Mouse (Mus musculus): Measurements from ENCODE around the gene Zfp454.

Gene Zfp454

DNA sequence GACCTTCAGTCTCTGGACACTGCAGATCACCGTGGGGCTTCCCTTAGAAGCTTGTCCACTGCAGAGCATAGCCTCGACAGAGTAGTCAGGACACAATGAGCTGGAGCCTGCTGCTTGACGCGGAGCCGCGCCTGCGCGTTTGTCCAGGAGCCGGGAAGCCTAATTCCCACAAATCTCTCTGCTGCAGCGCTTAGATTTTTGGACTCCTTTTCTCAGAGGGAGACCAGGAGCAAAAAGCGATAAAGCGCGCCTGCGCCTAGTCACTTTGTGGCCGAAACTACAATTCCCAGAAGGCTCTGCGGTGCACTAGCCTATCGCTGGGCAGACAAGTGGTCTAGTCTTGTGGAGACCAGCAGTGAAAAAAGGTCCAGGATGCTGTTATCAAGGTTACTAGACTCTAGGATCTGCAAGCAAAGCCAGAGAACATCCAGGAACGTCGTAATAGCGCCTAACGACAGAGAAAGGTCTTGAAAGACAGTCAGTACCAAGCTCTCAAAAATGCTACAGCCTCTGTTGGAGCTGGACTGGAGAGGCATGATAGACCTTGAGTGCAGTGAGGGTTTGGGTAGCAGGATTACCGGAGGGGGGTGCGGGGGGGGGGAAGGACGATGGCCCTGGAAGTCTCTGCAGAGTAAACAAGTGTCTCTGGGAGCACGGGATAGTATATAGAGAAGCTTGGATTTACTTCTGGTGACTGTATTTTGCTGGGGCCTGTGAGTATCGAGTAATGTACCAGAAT, at the start of gene Zfp454:
Zfp454 (minus strand) TSS at position 262 of the 739 bp plus-strand sequence.
- DNase-seq (ENCODE audit: low read depth in 2 of 2, low spot score in 2 of 2), result no peak

DNA sequence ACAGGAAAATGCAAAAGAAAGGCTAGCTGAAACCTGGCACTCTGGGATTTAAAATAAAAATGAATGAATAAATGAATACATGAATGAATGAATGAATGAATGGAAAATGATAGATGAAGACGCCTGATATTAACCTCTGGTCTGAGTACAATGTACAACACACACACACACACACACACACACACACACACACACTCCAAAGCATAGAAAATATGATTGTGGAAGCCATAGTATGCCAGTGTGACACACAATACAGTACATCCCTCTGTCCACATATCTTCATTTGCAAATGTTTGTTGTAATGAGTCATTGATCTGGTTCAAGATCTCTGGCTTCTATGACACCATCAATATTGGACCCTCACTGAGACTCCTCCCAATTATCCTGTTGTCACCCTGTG, 44.6 kb upstream of the Zfp454 start:
- no peak for DNase-seq (ENCODE audit: low read depth in 2 of 2, low spot score in 2 of 2)

DNA sequence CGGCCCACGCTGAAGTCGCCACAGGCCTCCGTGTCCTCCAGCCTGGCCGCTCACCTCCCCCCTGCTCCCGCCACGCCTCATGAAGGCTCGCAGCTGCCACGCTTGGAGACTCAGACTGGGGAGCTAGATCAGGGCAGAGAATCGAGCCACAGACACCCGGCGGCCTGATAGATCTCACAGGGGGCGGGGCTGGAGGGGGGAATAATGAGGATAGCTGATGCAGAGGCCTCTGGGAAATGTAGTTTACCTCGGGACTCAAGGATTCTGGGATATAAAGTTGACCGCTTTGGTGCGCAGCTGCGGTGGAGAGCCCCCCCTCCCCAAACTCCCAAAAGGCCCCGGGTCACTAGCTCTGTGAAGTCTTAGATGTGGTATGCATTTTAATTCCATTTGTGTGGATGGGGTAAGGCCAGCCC, 44.0 kb upstream of the Zfp454 start, which contains the start of gene Zfp354b:
Zfp354b (minus strand) TSS at position 183 of the 416 bp plus-strand sequence.
- peak in 1 of 2 experiments; percentile 18 for DNase-seq (ENCODE audit: low read depth in 2 of 2, low spot score in 2 of 2)

DNA sequence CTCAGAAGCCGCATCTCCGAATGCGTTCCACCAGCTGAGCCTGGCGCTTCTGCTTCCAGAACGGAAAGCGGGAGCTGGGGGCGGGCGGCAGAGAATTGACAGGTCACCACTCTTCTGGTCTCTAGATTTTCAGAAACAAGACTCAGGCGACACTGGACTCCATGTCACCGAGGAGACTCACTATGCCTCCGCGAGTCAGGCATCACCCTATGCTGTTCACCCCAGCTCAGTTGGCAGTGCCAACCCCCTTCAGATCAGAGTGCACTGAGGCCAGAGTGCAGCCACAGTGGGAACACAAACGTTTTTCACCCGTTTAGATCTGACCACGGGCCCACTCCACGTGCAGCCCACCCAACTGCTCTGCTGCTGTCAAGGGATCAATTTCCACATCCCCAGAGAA, 43.6 kb upstream of the Zfp454 start:
- DNase-seq (ENCODE audit: low read depth in 2 of 2, low spot score in 2 of 2), result no peak

DNA sequence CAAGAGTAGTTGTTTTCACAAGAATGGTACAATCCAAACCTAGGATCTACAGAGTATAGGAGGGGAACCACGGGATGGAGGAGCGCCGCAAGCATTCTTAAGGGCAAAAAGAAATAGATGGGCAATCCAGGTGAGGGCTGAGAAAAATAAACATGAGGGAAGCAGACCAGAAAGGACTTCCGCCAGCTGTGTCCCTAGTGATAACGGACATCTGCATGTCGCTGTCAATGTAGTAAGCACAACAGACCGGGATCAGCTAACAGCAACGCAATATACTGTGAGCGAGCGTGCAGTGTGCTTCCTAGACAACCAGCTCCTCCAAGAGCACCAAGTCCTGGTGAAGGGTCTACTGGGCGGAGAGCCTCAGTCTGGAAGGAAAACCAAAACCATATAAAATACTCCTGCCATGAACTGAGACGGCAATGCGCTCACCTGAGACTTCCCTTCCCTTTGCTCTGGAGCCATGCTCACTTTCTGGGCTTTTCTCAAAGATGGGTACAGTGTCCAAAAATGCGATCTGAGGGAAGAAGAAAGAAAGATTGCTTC, 43.1 kb upstream of the Zfp454 start:
- DNase-seq (ENCODE audit: low read depth in 2 of 2, low spot score in 2 of 2), result no peak

DNA sequence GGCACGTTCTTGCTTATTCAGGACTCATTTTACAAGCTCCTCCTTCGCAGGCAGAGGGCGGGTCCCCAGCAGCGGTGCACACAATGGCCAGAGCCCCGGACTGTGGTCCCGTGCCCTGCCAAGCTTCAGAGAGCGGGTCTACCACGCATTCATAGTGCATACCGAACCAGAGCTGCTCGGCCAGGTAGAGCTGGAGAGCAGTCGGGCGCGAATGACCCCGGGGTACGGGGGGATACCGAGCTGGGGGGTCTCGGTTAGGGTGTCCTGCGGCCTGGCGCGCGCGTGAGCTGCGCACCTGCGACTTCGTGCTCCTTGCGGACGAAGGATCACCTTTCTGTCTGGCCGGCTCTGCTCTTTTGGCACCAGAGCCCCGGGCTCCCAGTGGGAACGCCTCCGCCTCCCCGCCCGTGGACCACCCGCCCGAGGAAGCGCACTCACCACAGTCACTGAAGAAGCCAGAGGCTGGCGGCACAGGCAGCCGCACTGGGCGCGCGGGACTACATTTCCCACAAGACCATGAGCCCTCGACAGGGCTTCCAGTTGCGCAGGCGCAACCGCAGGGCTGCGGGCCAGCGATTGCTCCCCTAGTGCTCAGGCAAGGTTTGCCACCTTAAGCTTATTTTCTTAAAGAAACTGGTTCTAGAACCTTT, 28.3 kb upstream of the Zfp454 start, which contains the start of gene Zfp2:
Zfp2 (minus strand) TSS at position 495 of the 650 bp plus-strand sequence.
- DNase-seq (ENCODE audit: low read depth in 2 of 2, low spot score in 2 of 2), result peak; percentile 84 to 87

DNA sequence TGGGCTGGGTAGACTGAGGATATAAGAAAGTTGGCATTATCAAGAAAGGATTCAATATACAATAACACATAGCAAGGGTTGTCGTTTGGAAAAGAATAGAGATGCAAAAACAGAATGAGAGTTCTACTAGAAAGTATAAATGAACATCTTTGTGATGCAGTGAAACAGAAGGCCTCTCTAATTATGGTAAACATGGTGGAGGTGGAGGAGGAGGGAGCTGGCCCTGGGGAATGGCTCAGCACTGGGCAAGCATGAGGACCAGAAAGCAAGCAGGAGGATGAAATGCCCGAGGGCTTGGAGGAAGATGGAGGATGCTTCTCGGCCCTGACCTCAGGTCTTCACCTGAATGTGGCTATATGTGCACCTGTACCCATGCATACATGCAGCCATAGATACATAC, 27.0 kb upstream of the Zfp454 start:
- no peak for DNase-seq (ENCODE audit: low read depth in 2 of 2, low spot score in 2 of 2)

DNA sequence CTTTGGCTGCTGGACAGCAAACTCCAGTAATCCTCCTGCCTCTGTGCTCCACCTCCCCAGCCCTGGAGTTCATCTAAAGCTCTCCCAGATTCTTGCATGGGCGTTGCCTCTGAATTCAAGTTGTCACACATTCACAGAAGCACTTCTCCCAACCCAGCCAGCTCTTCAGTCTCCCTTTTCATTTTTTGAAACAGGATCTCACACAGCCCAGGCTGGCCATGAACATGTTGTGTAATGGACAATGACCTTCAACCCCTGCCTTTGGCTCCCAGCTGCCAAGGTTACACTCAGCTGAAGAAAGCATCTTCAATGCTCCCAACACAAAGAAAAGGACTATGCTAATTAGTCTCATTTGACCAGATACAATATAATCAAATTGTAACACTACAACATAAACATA, 25.9 kb upstream of the Zfp454 start:
- DNase-seq (ENCODE audit: low read depth in 2 of 2, low spot score in 2 of 2), result no peak

DNA sequence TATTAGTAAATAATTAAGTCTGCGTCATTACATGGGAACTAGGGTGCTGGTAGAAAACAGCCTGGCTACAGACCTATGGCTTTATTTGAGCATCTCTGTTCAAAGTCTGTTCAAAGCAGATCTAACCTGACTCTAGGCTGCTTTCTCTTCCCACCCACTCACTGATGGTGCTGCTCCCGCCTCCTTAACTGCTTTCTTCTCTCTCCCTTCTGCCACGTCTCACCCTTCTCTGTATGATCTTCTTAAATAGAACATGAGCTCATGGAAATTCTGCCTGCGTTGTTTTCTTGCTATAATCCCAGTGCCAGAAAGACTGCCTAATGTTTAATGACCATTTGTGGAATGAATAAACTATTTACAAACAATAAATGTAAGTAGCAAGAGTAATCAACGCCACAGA, 20.7 kb upstream of the Zfp454 start:
- DNase-seq (ENCODE audit: low read depth in 2 of 2, low spot score in 2 of 2), result no peak

DNA sequence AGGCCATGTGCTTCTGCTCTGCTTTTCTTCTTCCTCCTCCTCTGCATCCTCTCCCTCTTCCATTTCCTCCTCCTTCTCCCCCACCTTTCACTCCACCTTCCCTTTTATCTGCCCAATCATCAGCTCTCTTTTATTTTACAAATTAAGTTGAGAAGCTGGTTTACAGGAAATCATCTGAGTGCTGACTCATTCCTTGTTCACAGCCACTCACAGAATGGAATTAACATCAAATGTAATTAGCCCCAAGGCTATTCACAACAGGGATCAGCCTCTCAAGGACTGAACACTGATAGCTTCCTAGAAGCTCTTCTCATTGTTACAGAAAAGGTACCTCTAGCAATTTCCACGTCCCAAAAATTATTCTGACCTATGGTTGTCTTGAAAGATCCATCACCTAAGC, 9.9 kb upstream of the Zfp454 start:
- no peak for DNase-seq (ENCODE audit: low read depth in 2 of 2, low spot score in 2 of 2)

DNA sequence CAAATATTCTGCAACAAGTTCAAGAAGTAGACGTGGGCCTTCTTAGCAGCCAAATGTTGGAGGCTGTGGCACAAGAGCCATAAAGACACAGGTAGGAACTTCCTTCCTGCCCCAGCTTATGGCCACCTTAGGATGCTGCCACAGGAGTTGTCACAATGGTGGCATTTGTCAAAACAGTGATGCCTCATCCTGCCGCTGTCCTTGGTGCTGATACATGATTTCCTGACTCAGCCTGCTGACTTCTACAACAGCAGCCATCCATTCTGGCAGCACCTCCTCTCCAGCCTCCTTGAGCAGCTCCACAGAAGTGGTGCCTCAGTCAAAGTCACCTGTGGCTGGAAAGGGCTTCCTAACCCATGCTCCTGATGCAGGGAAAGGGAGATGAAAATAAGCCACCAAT, 5.0 kb upstream of the Zfp454 start:
- no peak for DNase-seq (ENCODE audit: low read depth in 2 of 2, low spot score in 2 of 2)

DNA sequence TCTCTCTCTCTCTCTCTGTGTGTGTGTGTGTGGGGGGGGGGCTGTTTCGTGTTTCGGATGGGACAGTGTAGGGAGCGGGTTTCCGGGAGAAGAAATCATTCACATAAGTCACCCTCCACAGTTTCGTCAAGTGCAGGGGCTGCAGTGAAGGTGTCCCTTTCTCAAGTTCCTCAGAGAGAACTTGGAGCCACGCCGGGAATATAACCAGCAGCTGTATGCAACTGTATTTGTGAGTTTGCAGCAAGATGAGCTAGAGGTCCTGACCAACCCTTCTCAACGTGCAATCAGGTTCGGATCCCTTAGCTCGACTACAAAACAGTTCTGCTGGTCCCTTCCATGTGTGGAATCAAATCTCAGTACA, 538 bp downstream of the Zfp454 start:
- DNase-seq (ENCODE audit: low read depth in 2 of 2, low spot score in 2 of 2), result no peak

DNA sequence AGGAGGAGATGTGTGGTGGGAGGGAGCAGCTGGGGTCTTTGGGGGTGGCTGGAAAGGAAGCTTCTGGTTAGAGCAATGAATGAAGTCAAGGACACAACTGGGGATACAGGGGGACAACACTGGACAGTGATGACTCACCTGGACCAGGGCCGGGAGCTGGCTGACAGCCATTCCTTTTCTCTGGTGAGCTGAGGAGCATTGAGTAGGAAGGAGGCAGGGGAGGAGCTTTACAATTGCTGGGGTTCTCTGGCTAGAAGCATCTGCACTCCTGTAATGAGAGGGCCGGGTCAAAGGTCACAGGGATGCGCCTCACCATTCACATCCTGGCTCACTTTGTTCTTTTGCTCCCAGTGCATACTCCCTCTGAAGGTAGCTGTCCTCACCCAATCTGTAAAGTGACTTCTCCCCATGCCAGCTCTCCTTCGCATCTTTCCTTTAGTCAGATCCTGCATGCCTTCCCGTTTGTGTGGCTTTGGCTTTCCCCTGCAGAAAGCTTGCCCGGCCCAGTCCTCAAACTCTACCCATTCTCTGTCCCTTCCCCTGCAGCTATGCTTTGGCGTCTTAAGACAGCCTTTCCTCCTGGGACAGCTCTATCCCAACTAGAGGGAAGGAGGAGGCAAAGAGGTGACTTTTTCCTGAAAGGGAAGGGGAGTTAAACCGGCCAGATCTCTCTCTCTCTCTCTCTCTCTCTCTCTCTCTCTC, 1.1 kb downstream of the Zfp454 start:
- DNase-seq (ENCODE audit: low read depth in 2 of 2, low spot score in 2 of 2), result no peak

DNA sequence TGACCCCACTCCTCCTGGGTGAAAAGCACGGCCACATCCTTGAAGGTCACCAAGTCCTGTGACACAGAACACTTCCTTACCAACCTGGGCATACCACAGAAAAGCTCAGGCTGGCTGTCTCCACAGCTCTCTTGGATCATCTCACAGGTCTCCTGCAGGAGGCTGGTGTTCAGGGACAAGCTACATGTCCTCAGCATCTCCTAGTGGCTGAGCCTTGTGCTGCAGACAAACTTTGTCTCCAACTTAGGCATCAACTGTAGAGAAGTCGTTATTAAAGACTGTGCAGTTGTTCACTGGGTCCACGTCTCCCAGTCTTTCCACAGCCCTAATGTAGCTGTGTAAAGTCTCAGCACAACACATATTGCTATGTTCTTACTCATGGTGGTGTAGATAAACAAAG, 3.7 kb downstream of the Zfp454 start:
- no peak for DNase-seq (ENCODE audit: low read depth in 2 of 2, low spot score in 2 of 2)

DNA sequence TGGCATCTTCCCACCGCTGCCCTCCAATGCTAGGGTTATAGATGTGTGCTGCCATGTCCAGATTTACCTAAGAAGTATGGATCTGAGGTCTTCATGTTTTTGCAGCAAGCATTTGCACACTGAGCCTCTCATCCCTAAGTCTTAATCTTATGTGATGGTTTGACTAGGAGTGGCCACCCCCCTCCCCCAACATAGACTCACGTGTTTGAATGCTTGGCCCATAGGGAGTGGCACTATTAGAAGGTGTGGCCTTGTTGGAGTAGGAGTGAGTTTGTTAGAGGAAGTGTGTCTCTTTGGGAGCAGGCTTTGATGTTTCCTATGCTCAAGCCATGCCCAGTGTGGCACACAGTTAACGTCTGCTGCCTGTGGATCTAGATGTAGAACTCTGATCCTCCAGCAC, 8.8 kb downstream of the Zfp454 start:
- no peak for DNase-seq (ENCODE audit: low read depth in 2 of 2, low spot score in 2 of 2)

DNA sequence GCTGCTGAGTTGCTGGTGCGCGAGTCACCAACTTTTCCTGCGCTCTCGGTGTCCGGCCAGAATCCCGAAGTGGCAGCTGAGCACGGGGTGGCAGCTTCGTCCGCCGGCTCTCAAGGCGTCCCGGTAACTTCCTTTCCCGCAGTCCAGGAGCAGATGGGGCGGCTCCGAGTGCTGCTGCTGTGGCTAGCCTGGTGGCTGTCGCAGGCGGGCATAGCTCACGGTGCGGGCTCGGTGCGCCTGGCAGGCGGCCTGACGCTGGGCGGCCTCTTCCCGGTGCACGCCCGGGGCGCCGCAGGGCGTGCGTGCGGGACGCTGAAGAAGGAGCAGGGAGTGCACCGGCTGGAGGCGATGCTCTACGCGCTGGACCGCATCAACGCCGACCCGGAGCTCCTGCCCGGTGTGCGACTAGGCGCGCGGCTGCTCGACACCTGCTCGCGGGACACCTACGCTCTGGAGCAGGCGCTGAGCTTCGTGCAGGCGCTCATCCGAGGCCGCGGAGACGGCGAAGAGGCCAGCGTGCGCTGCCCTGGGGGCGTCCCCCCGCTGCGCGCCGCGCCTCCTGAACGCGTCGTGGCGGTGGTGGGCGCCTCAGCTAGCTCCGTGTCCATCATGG, 36.4 kb downstream of the Zfp454 start:
- no peak for DNase-seq (ENCODE audit: low read depth in 2 of 2, low spot score in 2 of 2)

DNA sequence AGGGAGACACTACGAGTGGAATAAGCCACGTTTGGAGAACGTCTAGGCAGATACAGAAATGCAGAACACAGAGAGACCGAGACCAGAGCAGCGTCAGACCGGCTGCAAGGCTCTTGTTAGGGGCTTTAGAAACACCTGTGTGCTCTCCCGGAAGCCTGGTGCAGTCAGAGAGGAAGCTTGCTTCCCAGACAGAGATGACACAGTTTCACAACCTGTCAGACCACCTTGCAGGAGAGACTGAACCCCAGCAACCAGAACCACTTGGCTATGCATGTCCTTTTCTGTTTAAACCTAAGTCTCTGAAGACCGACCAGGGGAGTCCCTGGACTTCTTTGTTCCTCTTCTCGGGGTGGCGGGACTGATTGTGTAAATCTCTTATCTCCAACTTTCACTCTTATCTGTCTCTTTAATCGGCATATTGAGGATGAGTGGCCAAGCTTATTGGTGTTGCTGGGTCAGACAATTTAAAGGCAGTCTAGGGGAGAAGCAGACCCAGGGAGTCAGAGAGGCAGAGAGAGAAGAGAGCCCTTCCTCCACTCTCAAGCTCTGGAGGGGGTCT, 37.2 kb downstream of the Zfp454 start, which contains the start of gene Grm6:
Grm6 (plus strand) TSS at position 509 of the 559 bp plus-strand sequence.
- no peak for DNase-seq (ENCODE audit: low read depth in 2 of 2, low spot score in 2 of 2)

DNA sequence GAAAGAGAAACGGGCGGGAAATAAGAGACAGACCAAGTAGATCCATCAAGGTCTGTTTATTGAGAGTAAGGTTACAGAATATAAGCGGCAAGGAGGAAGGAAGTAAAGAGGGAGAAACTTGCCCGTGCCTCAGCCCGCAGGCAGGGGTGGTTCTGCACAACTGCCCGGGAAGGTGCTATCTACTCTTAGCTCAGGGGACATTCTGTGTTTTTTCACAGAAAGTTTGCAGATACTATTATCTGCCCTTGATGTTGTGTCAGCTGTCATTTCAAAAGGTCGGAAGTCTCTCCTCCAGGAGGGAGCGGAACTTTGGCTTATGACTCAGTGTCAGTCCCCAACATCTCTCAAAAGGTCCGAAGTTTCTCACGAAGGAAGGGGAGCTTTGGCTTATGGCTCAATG, 38.1 kb downstream of the Zfp454 start:
- no peak for DNase-seq (ENCODE audit: low read depth in 2 of 2, low spot score in 2 of 2)

DNA sequence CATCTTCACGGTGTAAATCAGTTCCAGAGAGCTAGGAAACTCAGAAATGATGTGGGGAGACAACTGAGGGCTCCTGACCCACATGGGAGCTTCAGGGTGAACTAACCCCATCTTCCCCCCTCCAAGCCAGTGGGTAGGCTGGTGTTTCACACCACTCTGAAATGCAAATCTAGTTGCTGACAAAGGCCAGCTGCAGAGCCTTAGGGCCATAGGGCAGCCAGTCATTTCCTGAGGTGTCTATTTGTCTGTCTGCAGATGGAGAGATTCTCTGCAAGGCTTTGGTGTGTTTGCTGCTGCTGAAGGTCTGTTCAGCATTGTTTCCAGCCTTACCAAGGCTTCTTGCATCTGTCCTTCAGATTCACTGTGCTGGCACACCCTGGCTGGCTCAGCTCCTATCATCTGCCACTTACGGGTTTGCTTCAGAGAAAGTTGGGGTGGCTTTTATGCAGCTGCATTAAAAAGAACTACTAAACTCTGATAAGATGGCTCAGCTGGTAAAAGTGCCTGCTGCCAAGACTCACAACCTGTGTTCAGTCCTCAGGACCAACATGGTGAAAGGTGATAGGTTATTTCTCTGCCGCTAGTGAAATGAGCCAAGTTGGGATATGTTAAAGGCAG, 38.8 kb downstream of the Zfp454 start:
- DNase-seq (ENCODE audit: low read depth in 2 of 2, low spot score in 2 of 2), result no peak

DNA sequence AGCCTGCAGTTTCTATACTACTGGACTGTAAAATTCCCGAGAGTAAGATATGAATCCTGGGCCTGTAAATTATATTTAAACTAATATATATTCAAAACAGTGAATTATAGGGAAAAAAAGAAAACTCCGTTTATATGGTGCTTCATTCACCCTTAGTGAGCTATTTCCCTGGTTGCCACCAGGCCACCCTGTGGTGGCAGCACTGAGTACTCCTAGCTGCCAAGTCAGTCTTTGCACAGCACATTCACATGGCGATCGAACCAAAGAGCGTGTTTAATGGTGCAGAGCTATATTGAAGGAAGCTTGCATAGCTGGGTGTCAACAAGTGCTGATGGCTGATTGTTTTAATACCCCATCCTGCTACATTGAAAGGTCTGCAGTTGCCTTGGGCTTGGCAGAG, 40.4 kb downstream of the Zfp454 start:
- DNase-seq (ENCODE audit: low read depth in 2 of 2, low spot score in 2 of 2), result no peak

DNA sequence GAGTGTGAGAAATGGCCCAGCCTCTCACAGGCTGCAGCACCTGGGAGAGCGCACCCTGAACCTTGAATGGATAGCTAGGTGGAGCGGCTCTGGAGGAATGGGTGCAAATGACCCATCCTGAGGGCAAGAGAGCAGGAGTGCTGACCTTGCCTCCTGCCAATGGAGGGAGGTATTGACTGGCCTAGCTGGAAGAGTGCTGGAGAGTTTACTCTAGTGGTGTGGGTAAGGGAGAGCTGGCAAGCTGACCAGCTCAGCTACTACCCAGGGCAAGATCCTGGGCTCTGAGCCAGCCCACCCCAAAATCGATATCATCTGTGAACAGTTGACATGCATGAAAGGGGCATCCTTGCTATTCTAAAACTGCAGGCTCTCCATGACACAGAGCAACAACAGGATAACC, 41.5 kb downstream of the Zfp454 start:
- DNase-seq (ENCODE audit: low read depth in 2 of 2, low spot score in 2 of 2), result no peak

All from CD8-positive naive resting alpha-beta T cell, adult 2 months (primary cell).